Mouse (Mus musculus) retina, embryonic 14.5 days (tissue): ENCODE measurements around the gene Tab2.
A peak's percentile ranks its signal among the peaks of the same experiment; 100 is the strongest.
"Not testable (repeated sequence)": the region's sequence is repeated elsewhere in the genome, so short reads cannot be mapped to it uniquely, and the experiment has no call there.

Experiments
- DNase-seq: peaks from one replicate; pipeline ENCODE4 v3.0.0-alpha.2; 2015; ENCODE audit warnings: low spot score

The Tab2 gene

DNA sequence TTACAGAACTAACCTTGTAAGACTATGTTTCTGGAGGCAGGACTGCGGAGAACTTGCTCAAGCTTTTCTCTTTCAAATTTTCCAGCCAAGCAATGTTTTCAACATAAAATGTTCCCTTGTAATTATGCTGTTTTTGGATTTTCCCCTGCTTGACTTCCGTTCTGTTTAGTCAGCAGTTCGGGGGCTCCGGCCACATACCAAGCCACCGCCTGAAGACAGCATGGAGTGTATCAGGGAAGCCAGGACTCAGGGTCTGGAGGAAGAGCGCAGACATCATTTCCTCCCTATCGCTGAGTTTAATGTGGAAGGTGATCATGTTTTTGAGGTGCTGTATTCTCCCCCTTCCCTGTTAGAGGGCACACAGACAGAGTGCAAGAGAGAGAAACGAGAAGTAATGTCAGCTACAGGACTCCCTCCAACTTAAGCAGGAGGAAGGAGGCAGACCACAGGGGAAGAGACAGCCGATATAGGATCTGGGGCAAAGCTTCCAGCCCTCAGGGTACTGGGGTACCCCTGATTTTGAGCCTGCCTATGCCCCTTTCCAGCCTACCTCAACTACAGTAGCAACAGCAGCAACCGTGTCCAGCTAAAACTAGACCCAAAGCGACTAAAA is 67.7 kb downstream of the Tab2 start:
- no peak for DNase-seq

DNA sequence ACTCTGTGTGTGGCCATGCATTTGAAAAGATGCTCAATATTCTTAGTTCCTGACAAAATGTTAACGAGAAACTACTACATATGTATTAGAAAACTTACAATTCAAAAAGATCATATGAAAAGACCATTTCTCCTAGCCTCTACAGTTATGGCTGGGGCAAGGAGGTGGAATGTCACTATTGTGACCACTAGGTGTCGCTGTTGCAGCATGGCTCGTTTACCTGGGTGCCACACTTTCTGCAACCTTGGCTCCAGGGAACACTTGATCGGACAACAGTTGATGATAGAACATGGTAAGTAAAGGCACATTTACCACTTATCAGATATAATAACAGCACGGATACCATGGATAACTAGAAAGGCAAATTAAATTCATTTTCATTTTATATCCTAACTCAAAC is 72.5 kb downstream of the Tab2 start:
- peak; percentile 90 for DNase-seq

DNA sequence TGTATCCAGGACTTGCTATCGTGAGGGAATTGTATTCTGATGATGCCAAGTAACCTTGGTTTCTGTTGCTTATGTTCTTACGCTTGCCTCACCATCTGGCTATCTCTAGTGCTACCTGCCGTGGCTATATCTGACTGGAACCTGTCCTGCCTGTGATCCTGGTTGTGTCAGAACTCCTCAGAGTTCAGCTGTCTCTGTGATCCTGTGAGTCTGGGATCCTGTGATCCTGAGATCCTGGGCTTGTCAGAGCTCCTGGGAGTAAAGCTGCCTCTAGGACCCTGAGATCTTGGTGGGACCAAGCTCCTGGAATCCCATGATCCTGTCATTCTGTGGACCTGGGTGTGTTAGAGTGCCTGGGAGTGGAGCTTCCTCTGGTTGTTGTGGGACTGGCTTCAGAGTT is 74.1 kb downstream of the Tab2 start:
- DNase-seq = no peak

DNA sequence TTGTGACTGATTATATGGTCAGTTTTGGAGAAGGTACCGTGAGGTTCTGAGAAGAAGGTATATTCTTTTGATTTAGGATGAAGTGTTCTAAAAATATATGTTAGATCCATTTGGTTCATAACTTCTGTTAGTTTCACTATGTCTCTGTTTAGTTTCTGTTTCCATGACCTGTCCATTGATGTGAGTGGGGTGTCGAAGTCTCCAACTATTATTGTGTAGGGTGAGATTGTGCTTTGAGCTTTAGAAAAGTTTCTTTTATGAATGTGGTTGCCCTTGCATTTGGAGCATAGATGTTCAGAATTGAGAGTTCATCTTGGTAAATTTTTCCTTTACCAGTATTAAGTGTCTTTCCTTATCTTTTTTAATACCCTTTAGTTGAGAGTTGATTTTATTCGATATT is 75.7 kb downstream of the Tab2 start:
- not testable (repeated sequence) for DNase-seq

DNA sequence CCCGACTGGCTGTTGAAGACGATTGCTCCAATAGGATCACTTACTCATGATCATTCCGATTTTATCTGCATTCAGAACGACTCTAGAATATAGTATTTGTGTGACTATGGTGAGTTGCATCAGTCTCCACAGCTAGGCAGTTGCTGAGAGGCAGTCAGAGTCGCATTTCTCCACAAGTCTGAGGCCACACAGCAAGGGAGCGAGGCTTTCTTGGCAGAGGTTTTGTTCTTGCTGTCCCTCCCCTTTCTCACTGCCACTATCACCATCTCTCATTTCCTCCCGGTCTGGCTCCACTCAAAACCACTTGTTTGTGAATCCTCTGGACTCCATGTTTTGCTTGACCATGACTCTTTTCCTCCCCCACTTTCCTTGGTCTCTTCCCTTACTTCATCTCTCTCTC is 81.8 kb downstream of the Tab2 start:
- no peak for DNase-seq

DNA sequence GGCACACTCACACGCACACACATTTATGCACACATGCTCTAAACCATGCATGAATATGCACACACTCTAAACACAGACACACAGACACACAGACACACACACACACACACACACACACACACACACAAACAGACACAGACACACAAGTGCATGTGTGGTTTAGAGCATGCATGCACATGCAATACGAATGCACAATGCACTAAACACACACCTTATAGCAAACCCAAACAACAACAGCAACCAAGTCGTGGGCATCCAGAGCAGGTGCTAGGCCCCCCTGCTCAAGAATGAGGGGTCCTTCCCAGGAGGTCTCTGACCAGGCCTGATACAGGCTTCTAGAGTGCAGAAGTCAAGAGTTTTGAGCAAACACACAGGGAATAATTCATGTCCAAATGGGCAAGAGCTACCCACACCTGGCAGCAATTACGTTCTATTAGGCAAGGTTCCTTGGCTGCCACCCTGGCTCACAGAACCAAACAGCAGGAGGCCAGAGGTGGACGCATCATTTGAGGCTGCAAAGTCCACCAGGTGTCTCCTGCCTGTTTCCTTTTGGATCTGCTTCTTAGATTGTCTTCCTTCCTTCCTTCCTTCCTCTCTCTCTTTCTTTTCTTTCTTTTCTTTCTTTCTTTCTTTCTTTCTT is 84.5 kb downstream of the Tab2 start:
- no peak for DNase-seq

DNA sequence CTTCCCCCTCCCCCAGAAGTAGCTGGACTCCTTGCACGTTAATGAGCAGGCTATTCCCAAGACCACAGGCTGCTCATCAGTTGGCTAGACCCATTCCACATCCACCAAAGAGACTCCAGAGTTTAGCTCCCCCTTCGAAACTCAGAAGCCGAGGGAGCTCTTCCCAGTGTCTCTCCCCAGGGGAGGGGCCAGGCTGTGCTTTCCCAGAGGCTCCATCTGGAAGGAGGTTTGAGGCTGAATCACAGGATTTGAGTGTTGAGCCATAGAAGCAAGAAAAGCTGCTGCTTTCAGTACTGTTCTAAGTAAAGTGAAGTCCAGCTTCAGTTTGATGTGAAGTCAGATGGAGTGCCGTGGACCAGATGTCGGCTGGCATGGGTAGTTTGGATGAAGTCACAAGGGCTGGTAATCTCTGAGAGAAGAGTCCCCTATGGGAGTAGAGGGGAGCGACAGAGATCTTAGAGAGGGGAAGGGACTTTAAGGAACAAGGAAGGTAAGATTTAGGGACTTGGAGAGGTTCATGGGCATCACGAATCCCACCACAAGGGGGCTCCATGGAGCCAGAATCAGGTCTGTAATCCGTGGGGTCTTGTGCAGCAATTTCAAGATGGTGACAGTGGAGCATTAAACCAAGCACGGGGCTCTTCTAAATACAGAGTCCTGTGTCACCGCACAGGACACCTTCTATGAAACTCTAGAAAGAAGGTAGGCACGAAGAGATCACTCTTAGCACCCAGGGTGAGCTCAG is 85.3 kb downstream of the Tab2 start:
- DNase-seq = peak; percentile 75

DNA sequence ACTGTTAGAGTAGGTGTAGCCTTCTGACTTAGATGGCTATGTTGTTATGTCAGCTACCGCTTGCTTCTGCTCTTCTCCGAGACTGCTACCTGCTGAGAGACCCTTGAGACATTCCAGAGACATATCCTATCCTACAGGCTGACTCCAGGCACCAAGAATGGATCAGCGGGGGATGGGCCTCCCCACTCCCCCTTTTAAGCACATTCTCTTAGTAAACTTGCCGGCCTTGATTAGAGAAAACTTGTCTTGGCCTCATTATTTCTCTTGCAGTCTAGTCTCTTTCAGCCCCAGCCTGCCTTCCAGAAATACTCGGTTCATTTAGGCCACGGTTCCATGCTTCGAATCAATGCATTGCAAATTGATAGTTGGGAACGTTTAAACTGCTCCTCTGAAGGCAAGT is 86.3 kb downstream of the Tab2 start:
- DNase-seq = peak; percentile 48

DNA sequence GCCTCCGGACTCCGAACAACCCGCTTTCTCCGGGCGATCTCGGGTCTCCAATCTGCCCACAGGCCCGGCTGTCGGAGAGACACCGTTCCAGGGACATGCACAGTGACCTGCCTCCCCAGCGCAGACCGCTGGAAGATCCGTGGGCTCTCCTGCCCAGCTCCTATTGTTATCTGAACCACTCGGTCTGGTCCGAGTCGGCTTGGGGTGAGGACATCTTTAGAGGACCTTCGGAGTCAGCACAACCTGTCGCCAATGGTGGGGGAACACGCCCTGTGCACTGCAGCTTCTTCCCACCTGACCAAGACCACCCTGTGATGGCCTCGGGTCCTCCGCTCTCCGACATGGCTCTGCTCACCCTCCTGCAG is 88.4 kb downstream of the Tab2 start:
- DNase-seq = no peak

DNA sequence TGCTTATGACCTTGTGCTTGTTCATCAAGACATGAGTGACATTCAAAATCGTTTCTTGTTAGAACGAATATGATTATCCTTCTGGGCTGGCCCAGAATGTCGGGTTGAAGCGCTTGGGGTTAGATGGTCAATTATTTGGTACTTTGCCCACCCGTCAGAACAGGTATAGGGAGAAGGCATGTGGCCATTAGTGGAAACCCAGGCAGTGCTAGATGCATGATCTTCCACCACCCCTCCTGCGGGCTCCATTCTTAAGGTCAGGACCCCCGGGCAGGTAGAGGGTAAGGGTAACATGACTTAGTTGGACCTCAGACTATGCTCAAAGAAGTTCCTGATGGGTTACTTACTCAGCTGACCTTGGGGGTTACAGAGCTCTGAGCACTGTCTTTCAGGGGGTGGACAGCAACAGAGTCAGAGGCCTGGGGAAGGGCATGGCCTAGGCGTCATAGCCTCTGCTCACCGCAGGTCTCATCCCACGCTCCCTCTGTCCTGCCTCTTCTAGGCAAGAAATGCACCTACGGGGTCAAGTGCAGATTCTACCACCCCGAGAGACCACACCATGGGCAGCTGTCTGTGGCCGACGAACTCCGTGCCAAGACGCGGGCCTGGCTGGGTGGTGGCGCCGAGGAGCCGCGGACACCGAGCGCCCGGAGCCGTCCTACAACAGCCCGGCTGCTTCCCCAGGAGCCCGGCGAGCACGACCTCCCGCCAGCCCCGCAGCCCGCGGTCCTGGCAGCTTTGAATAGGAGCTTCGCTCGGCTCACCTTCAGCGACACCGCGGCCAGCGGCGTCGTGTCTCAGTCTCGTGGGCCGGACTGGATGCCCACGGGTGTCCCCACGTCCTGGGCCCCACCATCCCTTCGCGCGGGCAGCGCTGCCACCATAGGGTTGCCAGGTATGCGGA is 89.0 kb downstream of the Tab2 start:
- peak; percentile 76 for DNase-seq

DNA sequence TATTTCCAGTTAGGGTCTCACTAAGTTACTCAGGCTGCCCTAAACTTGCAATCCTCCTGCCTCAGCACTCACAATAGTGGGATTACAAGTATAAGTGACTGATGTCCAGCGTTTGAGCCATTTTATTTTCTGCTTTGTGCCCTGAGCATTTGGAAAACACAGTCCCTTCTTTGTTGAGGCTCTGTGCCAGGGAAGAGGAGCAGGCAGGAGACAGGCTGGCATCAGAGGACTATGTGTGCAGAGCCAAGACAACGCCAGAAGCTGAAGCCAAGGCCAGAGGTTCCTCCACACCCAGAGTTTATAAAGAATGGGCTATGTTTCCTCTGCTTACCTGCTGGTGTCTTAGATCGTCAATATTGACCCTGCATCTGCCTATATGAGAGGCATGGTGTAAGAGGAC is 91.2 kb downstream of the Tab2 start:
- DNase-seq = no peak

DNA sequence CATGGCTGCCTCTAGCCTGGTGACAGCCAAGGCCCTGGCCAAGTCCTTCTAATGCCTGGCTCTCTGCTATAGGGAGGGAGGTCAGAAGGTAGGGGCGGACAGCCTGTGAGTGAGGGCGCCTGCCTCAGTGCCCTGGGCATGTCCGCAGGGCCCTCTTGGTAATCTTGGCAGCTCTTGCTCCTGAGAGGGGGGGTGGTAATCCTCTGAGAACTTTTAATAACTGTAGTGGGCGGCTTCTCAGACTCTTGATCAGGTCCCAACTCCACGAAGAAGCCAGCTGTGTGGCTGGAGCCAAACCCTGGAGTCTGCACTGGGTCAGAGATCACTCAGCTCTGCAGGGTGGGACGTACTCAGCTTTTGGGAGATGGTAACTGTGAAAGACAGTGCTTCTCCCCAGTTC is 91.8 kb downstream of the Tab2 start:
- no peak for DNase-seq

DNA sequence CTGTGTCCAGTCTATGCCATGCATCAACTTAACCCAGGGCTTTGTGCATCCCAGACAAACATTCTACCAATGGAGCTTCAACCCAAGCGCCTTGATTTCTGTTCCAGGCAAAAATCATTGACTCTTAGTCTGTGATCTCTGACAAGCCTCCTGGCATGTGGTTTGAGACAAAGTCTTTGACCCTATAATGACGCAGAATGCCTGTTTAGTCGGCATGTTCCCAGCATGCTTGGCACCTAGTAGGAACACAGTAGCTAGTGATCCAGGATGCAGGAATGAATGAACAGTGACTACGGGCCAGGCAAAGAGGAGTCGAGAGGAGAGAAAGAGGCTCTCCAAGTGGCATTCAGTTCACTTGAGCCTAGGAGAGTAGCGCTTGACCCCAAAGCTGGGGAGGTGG is 92.6 kb downstream of the Tab2 start:
- no peak for DNase-seq

DNA sequence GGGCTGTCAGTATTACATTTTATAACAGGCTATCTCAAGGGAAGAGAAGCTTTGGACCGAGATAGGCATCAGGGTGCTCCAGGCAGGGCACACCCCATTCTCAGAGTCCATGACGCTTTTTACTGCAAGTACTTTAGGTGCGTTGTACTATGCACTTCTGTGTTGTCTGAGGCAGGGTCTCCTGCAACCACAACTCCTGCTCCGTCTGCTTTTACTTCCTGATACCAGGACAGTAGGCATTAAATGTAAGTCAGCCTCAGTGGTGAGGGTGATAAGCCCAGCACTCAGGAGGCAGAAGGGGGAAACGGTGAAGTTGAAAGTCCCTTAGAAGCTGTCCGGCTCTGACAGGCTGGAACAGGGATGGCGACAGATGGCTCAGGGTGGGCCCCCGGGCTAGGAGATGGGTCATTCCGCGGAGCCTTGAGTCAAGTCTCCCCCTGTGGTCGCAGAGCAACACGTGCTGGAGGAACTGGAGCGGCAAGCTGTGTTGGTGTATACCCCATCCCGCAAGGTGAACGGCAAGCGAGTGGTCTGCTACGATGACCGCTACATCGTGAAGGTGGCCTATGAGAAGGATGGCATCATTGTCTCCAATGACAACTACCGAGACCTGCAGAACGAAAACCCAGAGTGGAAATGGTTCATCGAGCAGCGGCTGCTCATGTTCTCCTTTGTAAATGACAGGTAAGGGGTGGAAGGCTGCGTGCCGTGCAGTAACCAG is 93.9 kb downstream of the Tab2 start:
- no peak for DNase-seq

DNA sequence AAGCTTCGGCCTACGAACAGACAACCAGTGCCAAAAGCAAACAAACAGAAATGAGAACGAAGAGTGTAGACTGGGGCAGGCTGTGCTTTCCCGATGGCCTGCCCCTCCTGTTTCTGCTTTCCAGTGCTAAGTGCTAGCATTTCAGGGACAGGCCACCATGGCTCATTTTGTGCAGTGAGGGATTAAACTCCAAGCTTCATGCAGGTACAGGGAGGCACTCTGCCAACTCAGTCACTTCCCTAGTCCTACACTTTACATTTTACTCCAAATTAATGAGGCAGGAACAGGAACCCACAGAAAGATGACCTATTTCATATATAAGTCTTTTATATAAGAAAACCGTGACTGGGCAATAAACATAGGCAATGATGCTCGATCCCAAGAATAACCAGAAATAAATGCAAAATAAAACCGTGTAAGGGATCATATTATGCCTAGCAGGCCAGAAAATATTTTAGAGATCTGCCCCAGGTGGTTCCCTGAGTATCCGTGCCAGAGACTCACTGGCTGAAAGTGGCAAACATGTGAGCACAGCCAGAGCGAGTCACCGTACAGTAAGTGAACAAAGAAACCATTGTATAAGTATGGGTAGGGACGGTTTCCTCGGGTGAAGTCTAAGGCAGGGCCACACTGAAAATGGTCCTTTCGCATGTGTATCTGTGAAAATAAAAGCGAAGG is 94.6 kb downstream of the Tab2 start:
- no peak for DNase-seq

DNA sequence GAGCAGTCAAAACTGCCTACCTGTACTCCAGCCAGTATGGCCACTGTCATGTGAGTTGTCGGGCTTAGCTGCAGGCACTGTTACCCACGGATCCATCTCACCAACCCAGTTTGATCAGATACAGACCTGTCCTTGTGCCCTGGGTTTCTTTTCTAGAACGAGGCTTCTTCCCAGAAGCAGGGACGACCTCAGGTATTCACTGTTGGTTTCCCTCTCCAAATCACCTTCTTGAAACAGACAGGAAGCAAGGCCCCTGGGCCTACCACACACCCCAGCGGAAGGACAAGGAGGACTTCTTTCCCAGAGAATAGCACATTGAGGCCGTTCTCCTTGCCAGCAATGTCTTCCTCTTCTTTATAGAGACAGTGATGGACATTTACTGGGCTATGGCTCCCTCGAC is 95.5 kb downstream of the Tab2 start:
- no peak for DNase-seq
